Mouse (Mus musculus) bone marrow, adult 2 months (tissue): ENCODE measurements around the gene Ccdc186.

Experiments
- CTCF ChIP-seq: fragments of 200-500 bp; IDR thresholded peaks from 2 replicates; pipeline ENCODE4 v1.5.1; 2011; ENCODE audit warnings: low read length, control low read depth; ENCODE audit not compliant: control insufficient read depth, insufficient read depth
- POLR2A ChIP-seq: fragments of 200-500 bp; IDR thresholded peaks from 2 replicates; pipeline ENCODE4 v1.6.1; 2011; ENCODE audit warnings: low read depth, mild to moderate bottlenecking, control low read depth, low read length, borderline replicate concordance; ENCODE audit not compliant: control insufficient read depth

- TF ChIP-seq POLR2A = no peak
- TF ChIP-seq CTCF = no peak
These were observed 59.3 kb downstream of the Ccdc186 start for GRCm38 (mm10) chr19:56762686-56763085.
